Mouse (Mus musculus) gastrocnemius, postnatal 10 days (tissue): ENCODE results near the gene Gm8127. TPM values are rescaled to one million over a fixed set of nuclear protein-coding genes. Genes with fewer than 3 reads are reported as not detected.

Source experiments
- total RNA-seq, 2 experiments: library from RNA; stranded (reverse); gene quantifications; 2 replicates each; pipeline ENCODE4 v1.2.3; 2021

Gene Gm8127
- total RNA-seq, 2 experiments from 2014 or later, result not detected

Other genes with a start within 250 kb of the Gm8127 start
- not detected for gene Gm8094, start 217.2 kb downstream of the Gm8127 start, total RNA-seq
- not detected for gene Gm8104, start 193.2 kb downstream of the Gm8127 start, total RNA-seq
- not detected for gene Gm7233, start 114.0 kb downstream of the Gm8127 start, total RNA-seq
- gene Gm8122, start 58.5 kb downstream of the Gm8127 start, total RNA-seq, result not detected
- not detected for gene Gm8126, start 35.2 kb downstream of the Gm8127 start, total RNA-seq
- gene Gm9732, start 18.8 kb downstream of the Gm8127 start, total RNA-seq, result not detected
- gene 1700001F09Rik, start 54.0 kb upstream of the Gm8127 start, total RNA-seq, result not detected
- gene Gm8138, start 122.5 kb upstream of the Gm8127 start, total RNA-seq, result not detected
- gene Gm5799, start 249.7 kb upstream of the Gm8127 start, total RNA-seq, result not detected